In genomic region chr6:115692163-115692950, GRCm38 (mm10) we compare ENCODE assay signal across 1 mouse cellular context.
TF ChIP-seq lines count a peak whose summit lies in the region.

No protein-coding gene starts in this region.

TF ChIP-seq in MEL, 35 proteins besides CTCF, POLR2A, EP300 and RAD21 (continued from another document):
- no peak for TF ChIP-seq E2F4 (IDR thresholded peaks at IDR 0.05; ENCODE audit: borderline replicate concordance, low read depth, low read length)
- no peak for TF ChIP-seq POLR2AphosphoS5 (IDR thresholded peaks at IDR 0.05; ENCODE audit: borderline replicate concordance, low read depth, low read length)
- no peak for TF ChIP-seq GABPA (IDR thresholded peaks at IDR 0.05; ENCODE audit: low read depth, low read length)
- no peak for TF ChIP-seq MAZ (IDR thresholded peaks at IDR 0.05; ENCODE audit: low read depth, low read length)
- TF ChIP-seq TAL1 (IDR thresholded peaks at IDR 0.05; ENCODE audit: low read length), result no peak; the same call in 1 of the 2 replicates
- no peak for TF ChIP-seq BHLHE40 (IDR thresholded peaks at IDR 0.05; ENCODE audit: borderline replicate concordance, low read depth, low read length)
- TF ChIP-seq ZNF384 (IDR thresholded peaks at IDR 0.05; ENCODE audit: low read depth, low read length), result no peak
- no peak for TF ChIP-seq POLR2AphosphoS2 (IDR thresholded peaks at IDR 0.05; ENCODE audit: low read length)
- no peak for TF ChIP-seq CHD2 (IDR thresholded peaks at IDR 0.05; ENCODE audit: low read length)
- peak; percentile 52; the same call in 1 of the 2 replicates for TF ChIP-seq RCOR1 (IDR thresholded peaks at IDR 0.05; ENCODE audit: low read depth, low read length)
- TF ChIP-seq ZC3H11A (IDR thresholded peaks at IDR 0.05; ENCODE audit: low read depth, low read length), result no peak
- no peak for TF ChIP-seq SMC3 (IDR thresholded peaks at IDR 0.05; ENCODE audit: low read depth, low read length)
- no peak for TF ChIP-seq MXI1 (IDR thresholded peaks at IDR 0.05; ENCODE audit: low read depth, low read length)
TF ChIP-seq in MEL: peak in this region for 4.
